Mouse (Mus musculus) brain, adult 10 weeks (tissue): ENCODE data around the gene Zfp648. TPM values are rescaled to one million over a fixed set of nuclear protein-coding genes. Genes with fewer than 3 reads are reported as not detected.

ENCODE experiments used
- polyA plus RNA-seq: library from polyadenylated mRNA; stranded (reverse); fragments of 350-450 nt; fragmentation: Illumina TruSeq; extraction: RNeasy Lipid Tissue Mini Kit (QIAGEN cat#74804); gene quantifications from one replicate; pipeline ENCODE4 v1.2.3, GENCODE M21; 2015; ENCODE audit warnings: low read depth, low replicate concordance

The Zfp648 gene
- 0.48 TPM for polyA plus RNA-seq

GRCm38 (mm10) chr1:154200955-154201722, at the start of gene Zfp648:
Zfp648 (plus strand) TSS chr1:154201187.

